Mouse (Mus musculus) central nervous system, embryonic 11.5 days (tissue): Measurements from ENCODE around the gene Syt17. TPM values are rescaled to one million over a fixed set of nuclear protein-coding genes. Genes with fewer than 3 reads are reported as not detected.

ENCODE experiments used
- polyA plus RNA-seq: library from polyadenylated mRNA; depleted of rRNA; stranded (reverse); fragments of >200 nt; gene quantifications from 2 replicates; pipeline ENCODE4 v1.2.3, GENCODE M21; 2012; rRNA removed

Syt17 gene
- 1.9 and 3.6 TPM in 2 replicates for polyA plus RNA-seq

DNA sequence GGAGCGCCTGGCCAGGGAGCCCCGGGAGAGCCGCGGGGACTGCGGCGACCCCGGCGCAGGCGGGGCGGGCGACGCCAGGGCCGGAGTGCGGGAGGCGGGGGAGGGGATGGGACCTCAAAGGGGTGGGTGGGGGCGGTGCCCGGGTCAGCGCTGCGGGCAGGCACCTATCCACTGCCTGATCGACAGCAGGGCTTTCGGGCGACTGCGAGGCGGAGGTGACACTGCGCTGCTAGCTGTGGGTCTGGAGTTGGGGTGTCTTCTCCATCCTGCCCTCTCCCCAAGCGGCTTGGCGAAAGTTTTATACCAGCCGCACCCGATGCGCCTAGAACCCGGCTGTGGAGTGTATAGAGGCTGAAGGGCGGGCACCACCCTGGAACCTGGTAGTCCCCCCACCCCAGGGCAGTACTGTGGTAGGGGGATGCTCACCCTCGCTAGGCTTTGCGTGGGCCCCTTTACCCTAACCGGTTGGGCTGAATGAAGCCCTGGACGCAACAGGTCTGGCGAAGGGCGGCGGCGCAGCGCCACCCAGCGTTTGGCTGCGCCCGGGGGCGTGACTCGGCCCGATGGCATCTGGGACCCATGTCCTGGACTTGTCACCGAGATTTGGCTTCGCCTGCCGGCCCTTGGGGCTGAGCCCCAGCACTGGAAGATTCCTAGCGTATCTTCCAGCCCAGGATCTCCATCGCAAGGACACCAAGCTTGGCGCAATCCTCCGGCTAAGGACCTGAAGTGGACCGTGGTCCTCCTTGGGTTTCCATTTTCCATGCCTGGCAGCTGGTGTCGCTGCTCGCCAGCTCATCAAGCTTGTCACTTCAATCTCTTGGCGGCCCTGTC, at the start of gene Syt17:
Syt17 (minus strand) TSS at position 89 of the 834 bp plus-strand sequence.

DNA sequence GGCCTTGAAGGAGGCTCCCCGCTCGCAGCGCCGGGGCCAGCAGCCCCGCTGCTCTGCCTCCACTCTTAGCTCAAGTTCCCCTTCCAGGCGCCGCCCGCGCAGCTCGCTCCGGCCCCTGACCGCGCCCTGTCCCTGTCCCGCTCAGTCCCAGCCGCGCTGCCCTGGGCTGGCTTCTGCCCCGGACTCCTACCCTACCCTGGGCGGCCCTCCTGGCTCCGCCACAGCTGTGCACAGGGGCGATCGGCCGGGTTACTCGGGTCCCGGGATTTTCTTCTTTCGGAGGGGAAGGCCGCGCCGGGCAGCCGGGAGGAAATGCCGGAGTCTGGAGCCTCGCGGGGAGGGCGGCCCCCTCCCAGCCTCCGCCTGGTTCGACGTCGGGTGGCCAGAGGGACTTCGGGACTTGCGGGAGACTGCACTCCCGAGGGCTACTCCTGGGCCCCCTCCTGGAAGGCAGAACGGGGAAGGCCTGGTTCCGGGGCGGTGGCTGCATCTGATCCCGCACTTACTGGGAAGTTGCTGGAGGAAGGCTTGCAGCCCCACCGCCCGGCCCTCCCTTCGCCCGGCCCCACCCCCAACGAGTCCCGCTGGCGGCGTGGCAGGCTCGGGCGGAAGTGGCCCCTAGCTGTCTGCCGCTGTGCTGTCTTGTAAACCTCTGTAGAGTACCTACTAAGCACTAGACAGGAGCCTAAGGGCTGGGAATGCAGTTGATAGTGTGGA, 43.6 kb upstream of the Syt17 start, which contains the start of gene Itpripl2:
Itpripl2 (minus strand) TSS at position 545 of the 717 bp plus-strand sequence.

Other genes with a start within 250 kb of the Syt17 start
- gene Smg1, start 204.6 kb downstream of the Syt17 start, polyA plus RNA-seq, result 40.6 and 57.5 TPM in 2 replicates
- gene Itpripl2, start 43.8 kb upstream of the Syt17 start, polyA plus RNA-seq, result 4.2 and 5.7 TPM in 2 replicates
- 79.8 and 99.6 TPM in 2 replicates for gene Coq7, start 85.1 kb upstream of the Syt17 start, polyA plus RNA-seq
- gene Tmc7, start 136.5 kb upstream of the Syt17 start, polyA plus RNA-seq, result 6.3 and 8.8 TPM in 2 replicates
- gene Tmc5, start 149.1 kb upstream of the Syt17 start, polyA plus RNA-seq, result 0.19 and 0.20 TPM in 2 replicates